Comparison of ENCODE assay signal across 24 mouse cellular contexts in genomic region chr11:88083699-88084098, GRCm38 (mm10).
"Had no signal": no experiment of that assay in that cellular context is flagged by ENCODE, and none has a peak within 500 bp of the region (broad histone marks: within the 10 kb centered on the region; RNA-seq: fewer than 3 reads in every experiment).

No protein-coding gene starts in this region.

- H3K27me3 ChIP-seq: heart, embryonic 12.5 days; hindbrain, embryonic 13.5 days; hindbrain, embryonic 15.5 days; kidney, embryonic 15.5 days; limb, embryonic 13.5 days; limb, embryonic 15.5 days had no signal

- ATAC-seq: hindbrain, postnatal 0 days; intestine, embryonic 16.5 days had no signal

- H3K4me2 ChIP-seq: heart, embryonic 12.5 days; hindbrain, embryonic 13.5 days; hindbrain, embryonic 15.5 days; kidney, embryonic 15.5 days; limb, embryonic 13.5 days; limb, embryonic 15.5 days; liver, embryonic 11.5 days; liver, embryonic 13.5 days; liver, embryonic 15.5 days had no signal

- H3K9ac ChIP-seq: heart, embryonic 12.5 days; hindbrain, embryonic 13.5 days; hindbrain, embryonic 15.5 days; kidney, embryonic 15.5 days; limb, embryonic 13.5 days; limb, embryonic 15.5 days; liver, embryonic 13.5 days; liver, embryonic 15.5 days had no signal

- DNase-seq: gastrocnemius, adult 2 months; gastrocnemius, postnatal 10 days; gastrocnemius, postnatal 25 days; heart, adult 18-20 months; heart, postnatal 10 days; heart, postnatal 4 days; kidney, adult 11 months; kidney, adult 8-10 months; kidney, postnatal 14 days; layer of hippocampus, adult 9-11 months; layer of hippocampus, postnatal 36 days; left cerebral cortex, postnatal 4 days; liver, embryonic 13.5 days had no signal

- H3K9me3 ChIP-seq: heart, embryonic 10.5 days; heart, embryonic 12.5 days; hindbrain, embryonic 13.5 days; hindbrain, embryonic 15.5 days; kidney, embryonic 15.5 days; limb, embryonic 13.5 days; limb, embryonic 15.5 days; liver, embryonic 13.5 days; liver, embryonic 15.5 days had no signal

- H3K4me3 ChIP-seq: gastrocnemius, adult 2 months; heart, embryonic 10.5 days; heart, embryonic 12.5 days; hindbrain, embryonic 13.5 days; hindbrain, embryonic 15.5 days; kidney, embryonic 15.5 days; limb, embryonic 13.5 days; limb, embryonic 15.5 days; liver, embryonic 13.5 days; liver, embryonic 15.5 days had no signal

- H3K27ac ChIP-seq: gastrocnemius, adult 2 months; heart, embryonic 10.5 days; hindbrain, embryonic 13.5 days; hindbrain, embryonic 15.5 days; hindbrain, postnatal 0 days; kidney, embryonic 15.5 days; limb, embryonic 13.5 days; limb, embryonic 15.5 days; liver, embryonic 13.5 days; liver, embryonic 15.5 days had no signal
